Mouse (Mus musculus) spleen, adult 2 months (tissue): ENCODE data around the gene Lrriq4. TPM values are rescaled to one million over a fixed set of nuclear protein-coding genes. Genes with fewer than 3 reads are reported as not detected.

ENCODE experiments used
- DNase-seq, 2 experiments: peaks; one replicate each; pipeline versions ENCODE4 v3.0.0 to v3.0.0-alpha.2; 2012 to 2021; ENCODE audit warnings: low spot score in 2 of 2, low read depth in 1 of 2
- H3K27ac ChIP-seq: fragments of 200-500 bp; 2 replicates; pipeline ENCODE4 v1.5.1; 2012; ENCODE audit warnings: low read length, inconsistent platforms; ENCODE audit not compliant: insufficient read depth
- H3K27me3 ChIP-seq: fragments of 200-500 bp; 2 replicates; pipeline ENCODE4 v1.6.1; 2012; ENCODE audit warnings: mild to moderate bottlenecking, moderate library complexity, low read length, inconsistent platforms; ENCODE audit not compliant: control insufficient read depth, insufficient read depth
- H3K36me3 ChIP-seq: fragments of 200-500 bp; 2 replicates; pipeline ENCODE4 v1.6.1; 2012; ENCODE audit warnings: mild to moderate bottlenecking, low read length, inconsistent platforms; ENCODE audit not compliant: control insufficient read depth, insufficient read depth
- H3K4me1 ChIP-seq: fragments of 200-500 bp; 2 replicates; pipeline ENCODE4 v1.6.1; 2011; ENCODE audit warnings: inconsistent platforms; ENCODE audit not compliant: control insufficient read depth, insufficient read depth, insufficient read length
- H3K4me3 ChIP-seq: fragments of 200-500 bp; 2 replicates; pipeline ENCODE4 v1.5.1; 2011; ENCODE audit warnings: mild to moderate bottlenecking, inconsistent platforms; ENCODE audit not compliant: insufficient read depth, insufficient read length; ENCODE audit errors: extremely low read depth
- CTCF ChIP-seq: fragments of 200-500 bp; IDR thresholded peaks from 2 replicates; pipeline ENCODE4 v1.5.1; 2011; ENCODE audit warnings: mild to moderate bottlenecking, inconsistent platforms; ENCODE audit not compliant: insufficient read depth, insufficient read length, insufficient replicate concordance; ENCODE audit errors: extremely low read depth
- POLR2A ChIP-seq: fragments of 200-500 bp; IDR thresholded peaks from 2 replicates; pipeline ENCODE4 v1.6.1; 2011; ENCODE audit warnings: low read depth, low read length, inconsistent platforms
- WGBS: fragments of 180-500 bp; shearing (Covaris S2); methylation state at CpG from one replicate; pipeline ENCODE4 v1.1.7; 2018; 5-methylcytosine and 5-hydroxymethylcytosine counted together
- polyA plus RNA-seq: library from polyadenylated mRNA; depleted of rRNA; stranded (reverse); fragments of >200 nt; gene quantifications from 2 replicates; pipeline ENCODE4 v1.2.3, GENCODE M21; 2012; rRNA removed

The Lrriq4 gene
- polyA plus RNA-seq = not detected in 2 replicates

GRCm38 (mm10) chr3:30644207-30644606 lies at the start of gene Lrriq4:
Gene Lrriq4 (plus strand): TSS chr3:30644507.
- Histone ChIP-seq H3K4me3 (no peak within 1 kb of the TSS), H3K27ac (no peak within 1 kb of the TSS), H3K36me3 (no peaks in the 10 kb centered on the region), H3K27me3 (peaks cover 5% of the 10 kb centered on the region; the same call in 1 of the 2 replicates), H3K4me1 (no peaks in the 10 kb centered on the region)
- no peak for DNase-seq
- no peak for TF ChIP-seq POLR2A
- no peak for TF ChIP-seq CTCF
- 72% methylated on average over 2 of the region's 2 CpGs for WGBS

- peaks cover 5% of the 10 kb centered on the region; the same call in 1 of the 2 replicates for H3K27me3 ChIP-seq
- TF ChIP-seq POLR2A = no peak
- peak overlapping the region; percentile 67 for H3K4me3 ChIP-seq
- WGBS = 1% methylated on average over 62 of the region's 62 CpGs
- H3K27ac ChIP-seq = no peak overlapping the region
- no peaks in the 10 kb centered on the region for H3K36me3 ChIP-seq
- 0 out of 2 replicates have a peak, but pooled peaks cover 4% of the 10 kb centered on the region for H3K4me1 ChIP-seq
- no peak for DNase-seq
These were observed 49.0 kb upstream of the Lrriq4 start for GRCm38 (mm10) chr3:30595111-30595832.

- no peak for DNase-seq
- 0 out of 2 replicates have a peak, but pooled peaks cover 4% of the 10 kb centered on the region for H3K4me1 ChIP-seq
- H3K36me3 ChIP-seq = no peaks in the 10 kb centered on the region
- H3K27ac ChIP-seq = no peak overlapping the region
- H3K4me3 ChIP-seq = no peak overlapping the region
- peaks cover 5% of the 10 kb centered on the region; the same call in 1 of the 2 replicates for H3K27me3 ChIP-seq
- WGBS = 98% methylated on average over 7 of the region's 7 CpGs
- no peak for TF ChIP-seq POLR2A
- no peak for TF ChIP-seq CTCF
These were observed 47.0 kb upstream of the Lrriq4 start for GRCm38 (mm10) chr3:30597271-30597670.

GRCm38 (mm10) chr3:30599711-30600545 lies 44.4 kb upstream of the Lrriq4 start, which contains the start of gene Actrt3:
Gene Actrt3 (minus strand): TSS chr3:30599939.
- no peak for TF ChIP-seq CTCF
- no peak for TF ChIP-seq POLR2A
- 3% methylated on average over 32 of the region's 32 CpGs for WGBS
- DNase-seq = peak in 1 of 2 experiments; percentile 33
- 0 out of 2 replicates have a peak, but pooled peaks cover 4% of the 10 kb centered on the region for H3K4me1 ChIP-seq
- H3K4me3 ChIP-seq = peak within 1 kb of the TSS; percentile 73
- peaks cover 5% of the 10 kb centered on the region; the same call in 1 of the 2 replicates for H3K27me3 ChIP-seq
- H3K27ac ChIP-seq = peak within 1 kb of the TSS; percentile 61
- H3K36me3 ChIP-seq = peaks cover 2% of the 10 kb centered on the region; the same call in 1 of the 2 replicates

GRCm38 (mm10) chr3:30600717-30601116 lies 43.6 kb upstream of the Lrriq4 start:
- Histone ChIP-seq H3K27me3 (peaks cover 2% of the 10 kb centered on the region; the same call in 1 of the 2 replicates), H3K27ac (peak overlapping the region; percentile 61), H3K4me1 (0 out of 2 replicates have a peak, but pooled peaks cover 4% of the 10 kb centered on the region), H3K4me3 (peak overlapping the region; percentile 73), H3K36me3 (peaks cover 2% of the 10 kb centered on the region; the same call in 1 of the 2 replicates)
- peak in 1 of 2 experiments; percentile 19 for DNase-seq
- under 1% methylated on average over 14 of the region's 14 CpGs for WGBS
- no peak for TF ChIP-seq POLR2A
- TF ChIP-seq CTCF = no peak

GRCm38 (mm10) chr3:30601175-30601574 lies 43.1 kb upstream of the Lrriq4 start:
- H3K36me3 ChIP-seq = peaks cover 2% of the 10 kb centered on the region; the same call in 1 of the 2 replicates
- WGBS = under 1% methylated on average over 17 of the region's 17 CpGs
- peak overlapping the region; percentile 31; the same call in 1 of the 2 replicates for H3K27ac ChIP-seq
- peaks cover 2% of the 10 kb centered on the region; the same call in 1 of the 2 replicates for H3K27me3 ChIP-seq
- 0 out of 2 replicates have a peak, but pooled peaks cover 4% of the 10 kb centered on the region for H3K4me1 ChIP-seq
- peak overlapping the region; percentile 73 for H3K4me3 ChIP-seq
- DNase-seq = peak; percentile 85 to 86
- TF ChIP-seq POLR2A = no peak
- TF ChIP-seq CTCF = no peak

GRCm38 (mm10) chr3:30601610-30602064 lies 42.7 kb upstream of the Lrriq4 start:
- 0 out of 2 replicates have a peak, but pooled peaks cover 4% of the 10 kb centered on the region for H3K4me1 ChIP-seq
- H3K4me3 ChIP-seq = peak overlapping the region; percentile 87
- no peak for DNase-seq
- peaks cover 2% of the 10 kb centered on the region; the same call in 1 of the 2 replicates for H3K27me3 ChIP-seq
- H3K27ac ChIP-seq = peak overlapping the region; percentile 96
- no peak for TF ChIP-seq POLR2A
- no peak for TF ChIP-seq CTCF
- under 1% methylated on average over 13 of the region's 13 CpGs for WGBS
- H3K36me3 ChIP-seq = peaks cover 3% of the 10 kb centered on the region
